In genomic region chr5:24743956-24744355, GRCm38 (mm10) we compare ENCODE assay signal across 34 mouse cellular contexts. TPM values are rescaled to one million over a fixed set of nuclear protein-coding genes. Genes with fewer than 3 reads are reported as not detected.
"Had no signal": no experiment of that assay in that cellular context is flagged by ENCODE, and none has a peak within 500 bp of the region (broad histone marks: within the 10 kb centered on the region; RNA-seq: fewer than 3 reads in every experiment).

No protein-coding gene starts in this region.

- H3K4me2 ChIP-seq: heart, embryonic 12.5 days; hindbrain, embryonic 12.5 days; hindbrain, embryonic 14.5 days; intestine, embryonic 15.5 days; limb, embryonic 12.5 days; liver, embryonic 11.5 days; liver, embryonic 13.5 days; liver, embryonic 15.5 days had no signal

- H3K36me3 ChIP-seq: heart, embryonic 10.5 days; heart, embryonic 12.5 days; hindbrain, embryonic 10.5 days; hindbrain, embryonic 12.5 days; intestine, embryonic 15.5 days; limb, embryonic 10.5 days; limb, embryonic 12.5 days; liver, embryonic 13.5 days; liver, embryonic 15.5 days had no signal

- H3K27me3 ChIP-seq: hindbrain, embryonic 12.5 days; intestine, embryonic 15.5 days; limb, embryonic 12.5 days; liver, embryonic 13.5 days; liver, embryonic 15.5 days had no signal

- H3K4me3 ChIP-seq: gastrocnemius, adult 2 months; heart, embryonic 10.5 days; heart, embryonic 12.5 days; hindbrain, embryonic 10.5 days; hindbrain, embryonic 12.5 days; intestine, embryonic 15.5 days; layer of hippocampus, adult 2 months; left cerebral cortex, adult 2 months; limb, embryonic 10.5 days; limb, embryonic 12.5 days; liver, embryonic 13.5 days; liver, embryonic 15.5 days had no signal

- H3K9me3 ChIP-seq: heart, embryonic 10.5 days; heart, embryonic 12.5 days; hindbrain, embryonic 10.5 days; hindbrain, embryonic 12.5 days; intestine, embryonic 15.5 days; limb, embryonic 10.5 days; limb, embryonic 12.5 days; liver, embryonic 13.5 days; liver, embryonic 15.5 days had no signal

- DNase-seq: gastrocnemius, adult 2 months; gastrocnemius, postnatal 10 days; heart, adult 18-20 months; heart, postnatal 10 days; heart, postnatal 4 days; kidney, adult 18-20 months; kidney, adult 8-10 months; kidney, postnatal 10 days; kidney, postnatal 25 days; kidney, postnatal 4 days; liver; liver, embryonic 13.5 days had no signal

- H3K9ac ChIP-seq: heart, embryonic 12.5 days; hindbrain, embryonic 12.5 days; hindbrain, embryonic 14.5 days; intestine, embryonic 15.5 days; limb, embryonic 12.5 days; liver, embryonic 13.5 days; liver, embryonic 15.5 days had no signal

- ATAC-seq: hindbrain, embryonic 16.5 days; inflammation-experienced regulatory T-cells, adult 6 months; intestine, embryonic 15.5 days; intestine, postnatal 0 days had no signal

- H3K27ac ChIP-seq: gastrocnemius, adult 2 months; heart, embryonic 10.5 days; hindbrain, embryonic 10.5 days; hindbrain, embryonic 12.5 days; hindbrain, embryonic 14.5 days; intestine, embryonic 15.5 days; layer of hippocampus, adult 2 months; left cerebral cortex, adult 2 months; limb, embryonic 10.5 days; limb, embryonic 12.5 days; liver, embryonic 13.5 days; liver, embryonic 15.5 days had no signal

RNA-seq across cellular contexts. Expression of gene Wdr86, which starts 13.4 kb away (rescaled TPM):
- total RNA-seq: gastrocnemius, adult 2 months had no signal

RNA-seq across cellular contexts. Expression of gene Crygn, which starts 13.9 kb away (rescaled TPM):
- total RNA-seq: gastrocnemius, adult 2 months; gastrocnemius, postnatal 10 days; gastrocnemius, postnatal 4 days; granulocyte monocyte progenitor cell, adult 5-6 weeks; heart, adult 18-20 months; heart, adult 8-10 months; heart, postnatal 10 days; heart, postnatal 25 days; heart, postnatal 4 days; layer of hippocampus, adult 2 months; left cerebral cortex, postnatal 14 days; left cerebral cortex, postnatal 36 days had no signal
- polyA plus RNA-seq: heart, embryonic 14.5 days; hindbrain, embryonic 12.5 days; limb, embryonic 12.5 days; liver, embryonic 11.5 days; liver, embryonic 15.5 days had no signal
